Mouse (Mus musculus): ENCODE data around the gene Axdnd1.

The Axdnd1 gene

DNA sequence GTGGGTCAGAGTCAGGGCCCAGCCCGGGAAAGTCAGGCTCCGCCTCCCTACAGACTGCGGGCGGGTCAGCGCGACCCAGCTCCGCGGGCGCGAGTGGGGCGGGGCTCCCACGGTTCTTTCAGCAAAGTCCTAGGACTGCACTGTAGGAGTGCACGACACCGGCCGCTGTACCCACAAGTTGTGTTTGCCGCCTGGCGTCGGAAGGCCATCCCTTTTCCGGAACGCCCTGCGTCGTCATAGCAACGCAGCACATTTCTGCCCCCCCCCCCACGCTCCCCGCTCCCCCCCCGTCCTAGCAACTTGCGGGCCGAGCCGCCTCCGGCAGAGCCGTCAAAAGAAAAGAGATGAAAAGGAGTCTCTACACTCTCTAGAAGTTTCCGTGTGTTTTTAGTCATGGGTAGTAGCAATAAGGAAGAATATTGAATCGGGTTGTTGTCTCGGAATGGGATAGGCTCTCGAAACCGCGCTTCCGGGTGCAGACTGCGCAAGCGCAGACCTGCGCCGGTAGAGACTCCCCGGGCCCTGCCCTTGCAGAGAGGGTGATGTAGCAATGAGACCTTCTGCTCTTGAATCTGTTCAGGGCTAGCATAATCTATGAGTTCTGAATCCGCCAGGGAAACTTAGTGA is at the start of gene Axdnd1:
Gene Axdnd1 (minus strand): TSS at position 489 of the 627 bp plus-strand sequence.
- DNase-seq (ENCODE audit: low read depth, low spot score): peak; percentile 92

GRCm38 (mm10) chr1:156470557-156470956 is 49.6 kb upstream of the Axdnd1 start:
- no peak for DNase-seq (ENCODE audit: low read depth, low spot score)

GRCm38 (mm10) chr1:156468576-156468975 is 47.6 kb upstream of the Axdnd1 start:
- DNase-seq (ENCODE audit: low read depth, low spot score): no peak

- no peak for DNase-seq (ENCODE audit: low read depth, low spot score)
Measured at GRCm38 (mm10) chr1:156467655-156468255, 46.8 kb upstream of the Axdnd1 start.

- no peak for DNase-seq (ENCODE audit: low read depth, low spot score)
Measured at GRCm38 (mm10) chr1:156464963-156465362, 44.0 kb upstream of the Axdnd1 start.

- DNase-seq (ENCODE audit: low read depth, low spot score): no peak
Measured at GRCm38 (mm10) chr1:156463981-156464853, 43.3 kb upstream of the Axdnd1 start.

DNA sequence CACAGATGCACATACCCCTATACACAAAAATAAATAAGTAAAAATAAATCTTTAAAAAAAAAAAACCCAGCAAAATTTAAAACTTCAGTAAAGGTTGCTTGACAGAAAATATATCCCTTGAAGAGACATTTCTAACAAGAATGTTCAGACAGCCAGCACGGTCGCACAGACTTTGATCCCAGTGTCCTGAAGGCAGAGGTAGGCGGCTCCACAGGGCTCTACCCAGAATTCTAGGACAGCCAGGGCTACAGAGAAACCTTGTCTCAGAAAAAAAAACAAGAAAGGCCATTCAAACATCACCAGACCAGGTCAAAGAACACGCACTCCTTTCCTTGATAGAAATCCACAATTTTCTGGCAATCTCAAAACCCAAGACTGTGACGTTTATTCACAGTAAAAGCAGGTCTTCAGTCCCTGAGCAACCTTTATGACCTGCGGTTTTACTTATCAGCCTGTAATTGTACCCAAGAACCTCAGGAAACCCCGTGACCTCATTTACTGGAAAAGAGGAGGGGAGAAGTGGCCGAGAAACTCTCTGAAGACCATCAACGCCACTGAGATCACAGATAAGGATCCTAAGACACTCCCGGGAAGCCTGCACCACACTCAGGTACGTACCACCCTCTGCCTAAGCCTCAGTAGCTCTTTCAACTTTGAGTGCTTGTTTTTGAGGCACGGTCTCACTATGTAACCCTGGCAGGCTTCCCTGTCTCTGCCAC is 41.5 kb upstream of the Axdnd1 start:
- no peak for DNase-seq (ENCODE audit: low read depth, low spot score)

DNA sequence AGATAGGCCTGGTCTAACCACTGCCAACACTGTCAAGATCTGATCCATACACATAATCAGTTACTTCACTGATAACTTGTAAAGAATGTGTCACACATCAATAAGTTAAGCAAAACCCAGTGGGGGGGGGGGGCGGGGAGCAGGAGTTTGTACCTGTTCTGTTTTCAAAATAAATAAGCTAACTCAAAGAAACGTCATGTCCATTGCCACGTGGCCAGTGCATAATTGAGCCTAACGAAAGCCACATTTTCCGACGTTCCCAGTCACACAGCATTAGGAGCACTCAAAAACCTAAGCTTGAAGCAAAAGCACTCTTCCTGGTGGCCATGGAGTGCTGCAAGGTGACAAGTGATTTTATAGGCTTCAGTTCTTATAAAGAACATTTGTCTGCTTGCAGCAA is 40.1 kb upstream of the Axdnd1 start:
- DNase-seq (ENCODE audit: low read depth, low spot score): no peak

- DNase-seq (ENCODE audit: low read depth, low spot score): no peak
Measured at GRCm38 (mm10) chr1:156460216-156460615, 39.3 kb upstream of the Axdnd1 start.

- DNase-seq (ENCODE audit: low read depth, low spot score): no peak
Measured at GRCm38 (mm10) chr1:156459690-156460089, 38.7 kb upstream of the Axdnd1 start.

DNA sequence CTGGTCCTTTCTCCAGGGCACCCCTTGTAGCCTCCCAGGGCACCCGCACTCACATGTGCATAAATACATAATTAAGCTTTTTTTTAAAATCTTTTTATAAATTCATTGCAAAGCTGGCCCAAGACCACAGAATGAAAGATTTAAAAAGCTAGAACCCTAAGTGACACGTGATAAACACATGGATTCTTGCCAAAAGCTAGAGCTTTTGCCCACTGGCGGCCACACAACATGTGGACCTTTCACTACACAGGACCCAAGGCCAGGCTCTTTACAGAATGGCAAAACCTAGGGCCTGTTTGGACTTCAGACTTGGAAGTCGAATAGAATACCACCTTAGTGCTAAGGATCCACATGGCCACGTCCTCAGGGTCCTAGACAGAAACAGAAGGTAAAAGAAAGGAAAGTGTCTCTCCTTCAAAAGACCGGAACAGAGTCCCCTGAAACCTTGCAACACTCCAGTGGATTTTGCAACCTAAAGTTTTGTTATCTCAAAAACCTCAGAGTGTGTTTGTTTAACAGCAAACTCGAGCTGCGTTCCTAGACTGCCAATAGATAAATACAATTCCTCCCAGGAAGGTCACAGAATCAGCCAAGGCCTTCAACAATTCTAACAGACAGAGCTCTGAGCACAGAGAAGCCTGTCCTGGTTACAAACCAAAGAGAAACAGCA is 37.6 kb upstream of the Axdnd1 start:
- DNase-seq (ENCODE audit: low read depth, low spot score): no peak

DNA sequence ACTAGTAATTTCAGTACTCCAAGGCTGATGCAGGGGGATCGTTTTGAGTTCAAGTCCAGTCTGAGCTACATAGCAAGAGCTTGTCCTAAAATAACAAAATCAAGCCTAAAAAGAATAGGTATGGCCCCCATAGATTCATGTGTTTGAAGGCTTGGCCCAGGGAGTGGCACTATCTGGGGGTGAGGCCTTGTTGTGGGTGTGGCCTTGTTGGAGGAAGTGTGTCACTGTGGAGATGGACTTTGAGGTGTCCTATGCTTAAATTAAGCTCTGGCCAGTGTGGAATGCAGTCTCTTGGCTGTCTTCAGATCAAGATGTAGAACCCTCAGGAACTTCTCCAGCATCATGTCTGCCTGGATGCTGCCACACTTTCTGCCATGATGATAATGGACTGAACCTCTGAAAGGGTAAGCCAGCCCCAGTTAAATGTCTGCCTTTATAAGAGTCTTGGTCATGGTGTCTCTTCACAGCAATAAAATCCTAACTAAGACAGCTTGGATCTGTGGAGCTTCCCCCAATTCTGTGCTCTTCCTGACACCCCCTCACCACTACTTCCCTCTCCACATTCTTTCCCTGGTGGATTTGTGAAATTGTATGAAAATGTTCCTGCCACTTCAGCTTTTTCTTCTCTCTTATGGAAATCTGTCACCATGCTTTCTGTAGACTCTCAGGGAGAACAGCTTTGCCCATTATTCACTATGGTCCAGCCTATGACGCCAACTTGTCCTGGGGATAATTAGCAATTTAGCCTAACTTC is 34.2 kb upstream of the Axdnd1 start:
- DNase-seq (ENCODE audit: low read depth, low spot score): no peak

- DNase-seq (ENCODE audit: low read depth, low spot score): no peak
Measured at GRCm38 (mm10) chr1:156454384-156454783, 33.4 kb upstream of the Axdnd1 start.

GRCm38 (mm10) chr1:156453876-156454275 is 32.9 kb upstream of the Axdnd1 start:
- DNase-seq (ENCODE audit: low read depth, low spot score): no peak

DNA sequence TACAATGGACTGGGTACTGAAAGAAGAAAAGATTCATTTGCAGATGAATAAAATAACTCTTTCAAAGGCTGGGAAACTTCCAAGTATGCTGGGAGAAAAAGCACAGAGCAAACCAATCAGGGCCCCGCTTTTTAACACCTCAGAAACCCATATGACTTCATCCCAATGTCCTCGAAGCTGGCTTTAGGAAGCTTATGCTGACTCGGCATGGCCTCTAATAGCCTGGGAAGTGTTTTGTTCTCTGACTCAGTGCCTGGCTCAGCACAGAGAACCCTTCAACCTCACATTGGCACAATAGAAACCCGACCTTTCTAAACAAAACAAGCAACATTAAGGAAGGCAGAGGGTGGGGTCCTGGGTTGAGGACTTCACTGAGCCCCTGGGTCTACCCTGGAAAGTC is 29.5 kb upstream of the Axdnd1 start:
- DNase-seq (ENCODE audit: low read depth, low spot score): no peak

- no peak for DNase-seq (ENCODE audit: low read depth, low spot score)
Measured at GRCm38 (mm10) chr1:156449691-156450090, 28.7 kb upstream of the Axdnd1 start.

GRCm38 (mm10) chr1:156449089-156449488 is 28.1 kb upstream of the Axdnd1 start:
- no peak for DNase-seq (ENCODE audit: low read depth, low spot score)

DNA sequence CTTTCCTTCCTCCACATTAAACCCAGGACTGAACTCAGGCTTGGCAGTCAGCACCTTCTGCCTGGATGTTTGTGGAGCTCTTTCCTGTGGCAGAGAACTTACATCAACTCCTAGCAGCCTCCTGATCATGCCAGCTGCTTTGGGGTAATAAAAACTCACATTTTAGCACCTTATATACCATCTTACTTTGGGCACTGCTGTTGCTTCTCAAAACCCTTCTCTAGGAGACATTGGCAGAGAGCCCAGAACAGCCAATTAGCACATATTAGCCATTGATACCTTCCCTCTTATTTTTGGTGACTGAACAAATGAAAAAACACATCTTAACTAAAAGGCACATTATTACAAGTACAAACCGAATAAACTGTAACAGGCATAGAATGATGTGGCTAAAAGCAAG is 24.1 kb upstream of the Axdnd1 start:
- no peak for DNase-seq (ENCODE audit: low read depth, low spot score)

GRCm38 (mm10) chr1:156442776-156443175 is 21.8 kb upstream of the Axdnd1 start:
- no peak for DNase-seq (ENCODE audit: low read depth, low spot score)

DNA sequence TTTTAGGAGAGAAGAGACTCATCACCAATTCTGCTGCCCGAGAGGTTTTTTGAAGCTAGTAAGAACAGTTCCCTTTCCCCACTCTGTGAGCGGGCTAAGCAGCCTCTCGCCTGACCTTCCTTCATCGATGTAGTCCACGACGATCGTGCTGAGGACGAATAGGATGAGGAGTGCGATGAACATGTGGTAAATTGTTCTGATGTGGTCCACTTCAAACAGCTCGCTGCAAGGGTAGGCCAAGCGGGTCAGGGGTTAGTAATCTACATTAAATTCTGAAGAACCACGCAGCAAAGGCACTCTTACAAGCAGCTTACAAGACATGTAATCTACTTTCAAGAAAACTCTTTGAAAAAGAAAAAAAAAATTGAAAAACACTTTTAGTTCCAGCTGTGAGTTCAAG is 21.3 kb upstream of the Axdnd1 start:
- DNase-seq (ENCODE audit: low read depth, low spot score): no peak

GRCm38 (mm10) chr1:156437726-156438125 is 16.8 kb upstream of the Axdnd1 start:
- no peak for DNase-seq (ENCODE audit: low read depth, low spot score)

All from mesoderm, embryonic 11.5 days (tissue).